Mouse (Mus musculus) kidney, adult 2 months (tissue): ENCODE measurements around the gene Asb5.

Experiments
- CTCF ChIP-seq: fragments of 200-500 bp; conservative IDR thresholded peaks from 2 replicates; pipeline ENCODE4 v1.5.1; 2011; ENCODE audit warnings: low read depth, mild to moderate bottlenecking, control low read depth, low read length, moderate library complexity, mixed read lengths; ENCODE audit not compliant: insufficient read depth, insufficient read length
- POLR2A ChIP-seq: fragments of 200-500 bp; IDR thresholded peaks from one replicate; pipeline ENCODE4 v1.6.1; 2011; ENCODE audit warnings: low read depth, low read length, control low read depth

- no peak for TF ChIP-seq CTCF
- no peak for TF ChIP-seq POLR2A
Observed at GRCm38 (mm10) chr8:54565181-54565580, 35.8 kb downstream of the Asb5 start.
